Mouse (Mus musculus) kidney, embryonic 15.5 days (tissue): ENCODE measurements at regions not wholly inside any gene's neighbourhood (a gene's known extent, or its start where the extent isn't known, plus 50 kb on each side); places are given as distances from the start of the nearest gene placed in this dataset.

Source experiments
- ATAC-seq: fragments of 200-750 bp; cut with Nextera tagmentation; replicated peaks from 2 replicates; pipeline ENCODE4 v1.8.0; 2017; ENCODE audit warnings: moderate TSS enrichment; ENCODE audit not compliant: low FRiP score
- H3K27ac ChIP-seq: fragments of 300-500 bp; sonication (generic); 2 replicates; pipeline ENCODE4 v1.5.1; 2015; ENCODE audit warnings: mild to moderate bottlenecking, inconsistent platforms
- H3K27me3 ChIP-seq: fragments of 300-500 bp; sonication (generic); 2 replicates; pipeline ENCODE4 v1.6.1; 2015; ENCODE audit warnings: inconsistent platforms
- H3K36me3 ChIP-seq: fragments of 300-500 bp; sonication (generic); 2 replicates; pipeline ENCODE4 v1.6.1; 2015; ENCODE audit warnings: inconsistent platforms
- H3K4me1 ChIP-seq: fragments of 300-500 bp; sonication (generic); 2 replicates; pipeline ENCODE4 v1.6.1; 2015; ENCODE audit warnings: inconsistent platforms
- H3K4me2 ChIP-seq: fragments of 300-500 bp; sonication (generic); 2 replicates; pipeline ENCODE4 v1.6.1; 2015; ENCODE audit warnings: moderate library complexity, mild to moderate bottlenecking, inconsistent platforms
- H3K4me3 ChIP-seq: fragments of 300-500 bp; sonication (generic); replicated peaks from 2 replicates; pipeline ENCODE4 v1.5.1; 2015; ENCODE audit warnings: mild to moderate bottlenecking, inconsistent platforms
- H3K9ac ChIP-seq: fragments of 300-500 bp; sonication (generic); 2 replicates; pipeline ENCODE4 v1.6.1; 2015; ENCODE audit warnings: mild to moderate bottlenecking, inconsistent platforms
- H3K9me3 ChIP-seq: fragments of 300-500 bp; sonication (generic); replicated peaks from 2 replicates; pipeline ENCODE4 v1.6.1; 2016; ENCODE audit warnings: inconsistent platforms
- WGBS: fragments of 180-500 bp; shearing (Covaris S2); methylation state at CpG from one replicate; pipeline ENCODE4 v1.1.7; 2015; ENCODE audit warnings: mixed read lengths; 5-methylcytosine and 5-hydroxymethylcytosine counted together

DNA sequence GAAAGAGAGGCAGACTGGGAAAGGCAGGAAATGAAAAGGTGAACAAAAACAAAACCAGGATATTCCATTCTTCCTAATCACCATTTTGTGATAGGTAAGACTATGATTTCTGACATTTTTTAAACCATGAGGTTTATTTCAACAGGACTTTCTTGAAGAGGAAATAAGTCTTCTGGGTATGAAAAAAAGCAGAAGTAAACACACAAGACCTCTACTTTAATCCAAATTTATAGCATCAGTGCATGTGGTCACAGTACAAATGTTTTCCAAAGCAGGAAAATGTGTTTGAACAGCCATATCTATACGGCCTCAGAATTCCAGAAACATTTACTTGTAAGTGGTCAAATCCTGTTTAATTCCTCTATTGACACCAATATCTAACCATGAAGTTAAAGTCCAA lies 453.7 kb upstream of the Cylc2 start:
- Histone ChIP-seq H3K36me3 (no peaks in the 10 kb centered on the region), H3K27ac (no peak overlapping the region), H3K9me3 (no peaks in the 10 kb centered on the region), H3K4me3 (no peak overlapping the region), H3K4me1 (0 out of 2 replicates have a peak, but pooled peaks cover 5% of the 10 kb centered on the region), H3K9ac (no peak overlapping the region), H3K27me3 (no peaks in the 10 kb centered on the region), H3K4me2 (no peak overlapping the region)
- WGBS, result 36% methylated on average over 1 of the region's 1 CpGs
- ATAC-seq, result no peak

- H3K27me3 ChIP-seq, result no peaks in the 10 kb centered on the region
- peak overlapping the region; percentile 64 for H3K27ac ChIP-seq
- no peak overlapping the region for H3K9ac ChIP-seq
- H3K4me3 ChIP-seq, result no peak overlapping the region
- no peaks in the 10 kb centered on the region for H3K36me3 ChIP-seq
- no peak overlapping the region for H3K4me2 ChIP-seq
- 61% methylated on average over 3 of the region's 3 CpGs for WGBS
- ATAC-seq, result no peak; the same call in 1 of the 2 replicates
- no peaks in the 10 kb centered on the region for H3K9me3 ChIP-seq
- H3K4me1 ChIP-seq, result 0 out of 2 replicates have a peak, but pooled peaks cover 5% of the 10 kb centered on the region
These were observed 452.6 kb upstream of the Cylc2 start for GRCm38 (mm10) chr4:50763914-50764313.

GRCm38 (mm10) chr4:50772456-50772855 lies 444.0 kb upstream of the Cylc2 start:
- no peaks in the 10 kb centered on the region for H3K9me3 ChIP-seq
- H3K9ac ChIP-seq, result no peak overlapping the region
- ATAC-seq, result no peak
- H3K27me3 ChIP-seq, result no peaks in the 10 kb centered on the region
- H3K36me3 ChIP-seq, result no peaks in the 10 kb centered on the region
- no peak overlapping the region for H3K4me3 ChIP-seq
- H3K4me2 ChIP-seq, result no peak overlapping the region
- no peak overlapping the region for H3K27ac ChIP-seq
- H3K4me1 ChIP-seq, result no peaks in the 10 kb centered on the region
